Mouse (Mus musculus) left cerebral cortex, adult 9 months (tissue): ENCODE results near the gene Dcaf4.

ENCODE experiments used
- DNase-seq, 2 experiments: peaks; one replicate each; pipeline ENCODE4 v3.0.0; 2022; ENCODE audit warnings: low spot score in 2 of 2

Dcaf4 gene

DNA sequence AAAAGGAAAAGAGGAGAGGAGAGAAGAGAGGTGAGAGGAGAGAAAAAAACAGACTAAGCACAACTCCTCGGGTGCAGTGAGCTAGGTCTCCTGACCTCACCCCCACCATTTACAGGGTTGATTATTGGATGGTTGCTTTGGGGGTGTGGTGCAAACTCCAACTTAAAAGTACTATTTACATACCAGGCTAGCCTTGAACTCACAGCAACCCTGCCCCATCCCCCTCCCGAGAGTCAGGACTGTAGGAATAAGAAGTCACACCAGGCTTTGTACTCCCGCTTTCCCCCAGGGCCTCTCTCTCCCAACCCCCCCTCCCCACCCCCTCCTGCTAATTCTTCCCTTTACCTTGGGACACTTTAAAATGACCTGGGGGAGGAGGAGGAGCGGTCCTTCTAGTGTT is 23.9 kb upstream of the Dcaf4 start:
- no peak for DNase-seq

DNA sequence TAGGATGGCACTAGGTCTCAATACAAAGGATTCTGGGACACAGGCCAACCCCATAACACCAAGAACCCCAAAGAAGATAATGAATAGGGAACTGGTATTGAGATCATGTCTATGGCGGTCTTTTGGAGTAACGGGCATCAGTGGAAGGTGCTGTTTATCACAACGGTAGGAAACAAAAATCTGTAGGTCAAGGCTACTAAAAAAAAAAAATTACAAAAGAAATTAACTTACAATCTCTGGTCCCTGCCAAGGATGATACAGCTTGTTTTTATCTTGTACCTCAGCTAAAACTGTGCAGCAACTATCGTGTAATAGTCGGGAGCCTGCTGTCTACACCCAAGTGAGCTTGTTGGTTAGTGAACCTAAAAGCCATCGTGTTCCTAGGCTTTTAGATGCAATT is 23.5 kb upstream of the Dcaf4 start:
- DNase-seq, result no peak

GRCm38 (mm10) chr12:83497959-83498358 is 22.3 kb upstream of the Dcaf4 start:
- DNase-seq, result no peak

GRCm38 (mm10) chr12:83499256-83499655 is 21.0 kb upstream of the Dcaf4 start:
- DNase-seq, result no peak

- peak in 1 of 2 experiments; percentile 76 for DNase-seq
These were observed 18.1 kb upstream of the Dcaf4 start for GRCm38 (mm10) chr12:83502190-83502589.

- no peak for DNase-seq
These were observed 13.7 kb upstream of the Dcaf4 start for GRCm38 (mm10) chr12:83506543-83506942.

- no peak for DNase-seq
These were observed 9.7 kb upstream of the Dcaf4 start for GRCm38 (mm10) chr12:83510586-83510985.

DNA sequence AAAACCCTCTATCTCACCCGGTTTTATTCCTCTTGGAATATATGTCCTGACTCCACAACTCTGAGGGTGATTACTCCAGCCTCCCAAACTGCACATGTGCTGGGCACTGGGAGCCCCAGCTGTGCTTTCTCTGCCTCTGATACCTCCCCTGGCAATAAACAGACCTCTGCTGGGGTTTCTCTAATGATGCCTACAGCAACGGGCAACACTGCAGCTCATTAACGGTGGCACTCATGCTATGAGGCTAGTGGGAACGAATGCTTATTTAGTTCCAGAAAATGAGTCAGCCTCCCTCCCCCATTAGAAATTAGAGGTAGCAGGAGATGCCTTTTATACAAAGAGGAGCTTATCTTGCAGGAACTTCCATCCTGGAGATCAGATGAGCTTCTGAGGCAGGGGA is 7.5 kb upstream of the Dcaf4 start:
- DNase-seq, result no peak

GRCm38 (mm10) chr12:83513185-83513584 is 7.1 kb upstream of the Dcaf4 start:
- DNase-seq, result no peak

GRCm38 (mm10) chr12:83514216-83514615 is 6.0 kb upstream of the Dcaf4 start:
- DNase-seq, result no peak

- DNase-seq, result no peak
These were observed 2.7 kb upstream of the Dcaf4 start for GRCm38 (mm10) chr12:83517580-83517979.

DNA sequence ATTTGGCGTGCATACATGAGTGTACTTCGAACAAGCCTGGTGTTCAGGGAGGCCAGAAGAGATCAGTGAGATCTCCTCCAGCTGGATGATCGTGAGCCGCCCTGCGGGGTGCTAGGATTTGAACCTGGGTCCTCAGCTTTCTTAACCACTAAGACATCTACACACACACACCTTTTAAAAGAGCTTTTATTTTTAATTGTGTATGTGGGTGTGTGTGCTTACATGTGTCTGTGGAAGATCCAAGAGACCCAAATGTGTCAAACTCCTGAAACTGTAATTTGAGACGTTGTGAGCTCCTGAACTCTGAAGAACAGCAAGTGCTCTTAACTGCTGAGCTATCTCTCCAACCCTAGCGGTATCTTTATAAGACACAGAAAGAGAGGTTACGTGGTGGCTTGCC is 817 bp downstream of the Dcaf4 start:
- no peak for DNase-seq

DNA sequence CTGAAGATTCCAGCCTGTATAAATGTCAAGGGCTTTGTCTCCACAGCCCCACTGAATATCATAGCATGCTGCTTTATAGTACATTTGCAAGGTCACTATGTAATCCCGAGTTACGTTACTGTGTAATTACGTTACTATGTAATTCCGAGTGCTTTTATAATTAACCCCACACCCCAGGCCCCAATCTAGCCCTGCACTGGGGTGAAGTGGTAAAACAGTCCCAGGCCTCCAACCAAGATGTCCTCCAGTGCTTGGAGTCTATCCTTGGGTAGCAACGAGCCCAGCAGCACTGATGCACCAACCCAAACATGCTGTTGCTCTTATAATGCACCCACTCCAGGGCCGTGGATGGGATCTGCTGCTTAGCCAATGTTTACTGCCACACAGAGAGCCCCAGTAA is 2.8 kb downstream of the Dcaf4 start:
- no peak for DNase-seq

DNA sequence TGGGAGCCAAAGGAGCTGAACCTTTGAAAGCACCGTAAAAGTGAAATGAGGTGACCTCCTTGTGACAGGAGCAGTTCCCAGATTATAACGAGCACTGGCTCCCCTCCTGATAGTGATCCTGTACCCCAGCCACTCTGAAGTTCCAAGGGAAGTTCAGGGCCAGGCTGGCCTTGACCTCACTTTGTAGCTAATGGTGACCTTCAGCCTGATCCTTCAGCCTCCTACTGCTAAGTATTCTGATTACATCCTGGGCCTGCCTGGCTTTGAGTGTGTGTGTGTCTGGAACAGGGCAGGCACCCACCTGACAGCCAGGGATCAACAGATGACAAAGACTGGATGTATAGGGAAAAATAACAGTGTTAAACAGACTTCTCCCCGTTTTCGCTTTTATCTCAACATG is 3.6 kb downstream of the Dcaf4 start:
- DNase-seq, result no peak

GRCm38 (mm10) chr12:83524329-83524728 is 4.1 kb downstream of the Dcaf4 start:
- no peak for DNase-seq

GRCm38 (mm10) chr12:83525822-83526544 is 5.7 kb downstream of the Dcaf4 start:
- no peak for DNase-seq

DNA sequence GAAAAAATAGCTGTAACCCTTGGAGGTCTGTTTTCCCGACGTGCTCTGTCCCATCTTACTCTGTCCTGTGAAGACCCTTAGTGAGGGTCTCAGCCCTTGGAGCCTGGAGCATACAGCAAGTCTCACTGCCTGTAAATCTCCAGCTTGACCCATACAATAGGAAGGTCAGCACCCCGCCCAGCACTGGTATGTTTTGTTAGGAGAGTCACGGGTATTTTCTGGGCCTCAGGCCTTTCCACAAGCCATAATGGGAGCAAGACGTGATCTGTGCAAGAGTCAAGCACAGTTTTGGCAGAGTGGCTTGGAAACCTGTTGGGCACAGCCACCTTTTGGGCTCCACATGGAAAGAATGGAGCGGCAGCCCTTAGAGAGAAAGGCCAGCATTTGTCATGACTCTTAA is 7.5 kb downstream of the Dcaf4 start:
- no peak for DNase-seq

DNA sequence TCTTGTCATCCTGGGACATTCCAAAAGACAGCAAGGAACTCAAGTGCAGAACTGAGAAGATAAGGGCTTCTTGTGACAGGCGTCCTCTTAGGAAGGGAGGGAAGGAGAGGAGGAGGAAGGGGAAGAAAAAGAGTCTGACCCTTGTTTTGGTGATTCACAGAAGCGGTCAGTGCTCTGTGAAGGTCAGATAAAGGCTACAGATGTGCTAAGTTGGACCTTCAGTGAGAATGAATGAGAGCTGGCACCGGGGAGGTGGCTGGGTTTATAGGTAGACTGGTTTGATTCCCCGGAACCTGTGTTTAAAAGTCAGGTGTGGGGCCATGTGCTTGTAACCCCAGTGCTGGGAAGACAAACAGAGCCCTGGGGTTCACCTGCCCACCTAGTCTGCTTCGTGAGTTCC is 8.4 kb downstream of the Dcaf4 start:
- no peak for DNase-seq

GRCm38 (mm10) chr12:83531992-83532391 is 11.7 kb downstream of the Dcaf4 start:
- DNase-seq, result no peak

GRCm38 (mm10) chr12:83532966-83533365 is 12.7 kb downstream of the Dcaf4 start:
- no peak for DNase-seq

DNA sequence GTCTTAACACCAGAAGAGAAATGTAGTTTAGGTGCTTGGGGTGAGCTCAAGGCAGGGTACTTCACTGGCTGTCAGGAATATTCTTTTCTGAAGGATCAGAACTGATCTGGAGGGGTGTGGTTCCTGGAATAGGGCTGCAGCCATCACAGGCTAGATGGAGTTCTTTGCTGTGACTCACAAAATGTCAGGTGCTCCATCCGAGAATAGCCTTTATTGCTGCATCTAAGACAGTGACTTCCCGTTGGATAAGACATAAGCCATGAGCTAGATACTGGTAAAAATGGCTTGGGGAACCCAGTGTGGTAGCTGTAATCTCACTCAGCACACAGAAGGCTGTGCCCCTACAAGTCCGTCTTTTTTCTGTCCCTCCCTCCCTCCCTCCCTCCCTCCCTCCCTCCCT is 13.9 kb downstream of the Dcaf4 start:
- DNase-seq, result no peak

- DNase-seq, result no peak
These were observed 15.2 kb downstream of the Dcaf4 start for GRCm38 (mm10) chr12:83535428-83535827.

DNA sequence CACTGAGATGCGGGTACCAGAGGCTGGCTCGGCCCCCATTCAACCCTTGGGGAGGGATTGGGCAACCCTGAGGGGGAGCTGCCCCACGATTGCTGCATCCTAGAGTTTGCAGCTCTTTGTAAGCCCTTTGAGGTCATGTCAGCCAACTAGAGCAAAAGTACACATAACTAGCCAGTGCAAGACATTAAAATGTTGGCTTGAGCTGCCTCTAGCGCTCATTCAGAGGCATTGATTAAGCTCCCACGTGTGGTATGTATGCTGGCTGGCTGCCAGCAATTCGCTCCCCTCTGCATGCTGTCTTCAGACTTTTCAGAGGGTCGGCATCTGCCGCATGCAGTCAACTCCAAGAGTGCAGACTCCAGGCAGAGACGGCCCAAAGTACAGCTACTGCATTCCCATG is 15.8 kb downstream of the Dcaf4 start:
- no peak for DNase-seq

GRCm38 (mm10) chr12:83543997-83544396 is 23.7 kb downstream of the Dcaf4 start:
- no peak for DNase-seq
